ENCODE assay signal across 8 mouse cellular contexts in genomic region chr12:69985546-69985945, GRCm38 (mm10). TPM values are rescaled to one million over a fixed set of nuclear protein-coding genes. Genes with fewer than 3 reads are reported as not detected.
DNase-seq lines count a peak whose midpoint lies in the region; ATAC-seq and TF ChIP-seq lines count a peak whose summit lies in the region.

No protein-coding gene starts in this region.

- no peak for TF ChIP-seq CTCF in ES-Bruce4 (IDR thresholded peaks at IDR 0.05; ENCODE audit: low read depth, low read length)

- peaks cover 27% of the 10 kb centered on the region for H3K36me3 ChIP-seq in ES-Bruce4 (ENCODE audit: control insufficient read depth, insufficient read depth, low read length, poor library complexity, severe bottlenecking)
- peaks cover 37% of the 10 kb centered on the region for H3K36me3 ChIP-seq in hindbrain, embryonic 10.5 days
- peaks cover 15% of the 10 kb centered on the region for H3K36me3 ChIP-seq in lung, embryonic 16.5 days (ENCODE audit: control insufficient read depth, insufficient read depth, low read length)

- TF ChIP-seq POLR2A in ES-Bruce4 (IDR thresholded peaks at IDR 0.05; ENCODE audit: insufficient read depth, low read length), result no peak

- H3K9ac ChIP-seq in ES-Bruce4 (ENCODE audit: low read depth, poor library complexity, severe bottlenecking), result peak overlapping the region; percentile 93
- peak overlapping the region; percentile 98 for H3K9ac ChIP-seq in lung, embryonic 16.5 days (ENCODE audit: low read length)

- 57% methylated on average over 4 of the region's 4 CpGs for WGBS in hindbrain, embryonic 10.5 days
- 20% methylated on average over 4 of the region's 4 CpGs for WGBS in lung, embryonic 16.5 days

- peak; percentile 23 for DNase-seq in cerebellum, adult 9-10 months
- DNase-seq in cerebellum, adult 18-20 months, result no peak
- no peak for DNase-seq in hindbrain, embryonic 10.5 days (ENCODE audit: low spot score)
- no peak for DNase-seq in thymus, postnatal 10 days (ENCODE audit: low spot score in 2 of 2)
- no peak for DNase-seq in thymus, adult 18-20 months
- DNase-seq in spleen, adult 18-20 months, result no peak

- no peaks in the 10 kb centered on the region for H3K4me1 ChIP-seq in ES-Bruce4 (ENCODE audit: control insufficient read depth, insufficient read depth, low read length)
- H3K4me1 ChIP-seq in hindbrain, embryonic 10.5 days (replicated peaks), result peaks cover 24% of the 10 kb centered on the region
- H3K4me1 ChIP-seq in lung, embryonic 16.5 days (replicated peaks; ENCODE audit: control insufficient read depth, insufficient read depth, low read length), result peaks cover 14% of the 10 kb centered on the region

- no peaks in the 10 kb centered on the region for H3K9me3 ChIP-seq in ES-Bruce4 (replicated peaks; ENCODE audit: control insufficient read depth, insufficient read depth, low read length, poor library complexity, severe bottlenecking)
- no peaks in the 10 kb centered on the region for H3K9me3 ChIP-seq in hindbrain, embryonic 10.5 days
- no peaks in the 10 kb centered on the region for H3K9me3 ChIP-seq in lung, embryonic 16.5 days (ENCODE audit: control insufficient read depth, low read length)

- no peak overlapping the region for H3K4me3 ChIP-seq in ES-Bruce4 (ENCODE audit: low read depth, low read length)
- H3K4me3 ChIP-seq in hindbrain, embryonic 10.5 days, result peak overlapping the region; percentile 93
- H3K4me3 ChIP-seq in lung, embryonic 16.5 days (ENCODE audit: low read length), result peak overlapping the region; percentile 94

- no peak overlapping the region for H3K27ac ChIP-seq in ES-Bruce4 (ENCODE audit: insufficient read depth, low read length)
- H3K27ac ChIP-seq in hindbrain, embryonic 10.5 days, result no peak overlapping the region
- no peak overlapping the region for H3K27ac ChIP-seq in lung, embryonic 16.5 days (ENCODE audit: low read length)

- H3K27me3 ChIP-seq in ES-Bruce4 (ENCODE audit: control insufficient read depth, insufficient read depth, low read length, poor library complexity, severe bottlenecking), result no peaks in the 10 kb centered on the region
- H3K27me3 ChIP-seq in hindbrain, embryonic 10.5 days (ENCODE audit: insufficient read depth, poor library complexity, severe bottlenecking), result no peaks in the 10 kb centered on the region
- no peaks in the 10 kb centered on the region for H3K27me3 ChIP-seq in lung, embryonic 16.5 days (ENCODE audit: control insufficient read depth, insufficient read depth, low read depth, low read length)

- TF ChIP-seq EP300 in ES-Bruce4 (IDR thresholded peaks at IDR 0.05; ENCODE audit: insufficient read depth, low read depth, low read length), result no peak

- H3K4me2 ChIP-seq in lung, embryonic 16.5 days (ENCODE audit: low read depth, low read length), result peak overlapping the region; percentile 86

- ATAC-seq in lung, embryonic 16.5 days (ENCODE audit: low read depth), result no peak

RNA-seq across cellular contexts. Expression of gene Sav1, which starts 1.3 kb away (rescaled TPM):
- 48.8 and 49.4 TPM in 2 replicates for polyA plus RNA-seq in ES-Bruce4 (2011; ENCODE audit: insufficient read depth, insufficient read length, low read depth, missing spikeins)
- 5.2 and 5.4 TPM in 2 replicates for polyA plus RNA-seq in hindbrain, embryonic 10.5 days (2016; fragmentation: Nextera tagmentation; extraction: Ambion mirVana)
- 1.2 and 1.5 TPM in 2 replicates for polyA plus RNA-seq in lung, embryonic 16.5 days (2015; fragmentation: Nextera tagmentation; extraction: Ambion mirVana)
